Mouse (Mus musculus): Measurements from ENCODE around the gene Srsf3.
A peak's percentile ranks its signal among the peaks of the same experiment; 100 is the strongest.
"Not testable (repeated sequence)": the region's sequence is repeated elsewhere in the genome, so short reads cannot be mapped to it uniquely, and the experiment has no call there.

Srsf3 gene

DNA sequence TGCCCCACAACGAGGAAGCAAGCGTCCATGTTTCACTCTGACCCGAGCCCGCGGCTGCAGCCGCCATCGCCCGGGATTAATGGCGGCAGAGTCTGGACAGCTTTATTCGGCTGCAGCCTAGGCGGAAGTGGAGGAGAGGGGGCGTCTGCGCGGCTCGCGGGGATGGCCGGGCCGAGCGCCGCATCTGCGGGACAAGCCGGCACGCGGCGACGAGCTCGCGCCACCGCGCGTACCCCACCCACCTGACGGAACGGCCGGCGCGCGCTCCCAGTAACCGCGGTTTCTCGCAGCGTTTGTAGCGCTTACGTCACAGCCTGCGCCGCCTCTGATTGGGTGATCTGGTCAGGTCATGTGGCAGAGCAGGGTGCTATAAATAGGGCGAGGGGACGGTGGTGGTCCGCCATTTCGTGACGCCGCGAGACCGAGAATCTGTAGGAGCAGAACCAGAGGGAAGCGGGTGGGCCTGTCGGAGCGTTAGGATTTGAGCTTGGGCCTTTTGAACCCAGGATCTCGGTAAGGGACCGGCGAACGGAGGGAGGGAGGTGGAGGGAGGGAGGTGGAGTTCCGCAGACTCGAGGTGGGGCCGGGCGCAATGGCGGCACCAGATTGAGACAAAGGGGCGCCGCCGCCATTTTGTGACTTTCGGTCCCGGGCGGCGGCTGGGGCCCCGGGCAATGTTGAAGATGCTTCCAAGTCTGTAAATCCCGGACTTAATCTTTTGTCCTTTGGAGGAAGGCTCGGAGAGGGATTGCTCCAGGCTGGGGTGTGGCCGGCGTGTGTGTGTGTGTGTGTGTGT is at the start of gene Srsf3:
TSS of gene Srsf3 (plus strand) at position 355 of the 796 bp plus-strand sequence.
- DNase-seq (ENCODE audit: low spot score in 2 of 2): peak; percentile 94 to 99

DNA sequence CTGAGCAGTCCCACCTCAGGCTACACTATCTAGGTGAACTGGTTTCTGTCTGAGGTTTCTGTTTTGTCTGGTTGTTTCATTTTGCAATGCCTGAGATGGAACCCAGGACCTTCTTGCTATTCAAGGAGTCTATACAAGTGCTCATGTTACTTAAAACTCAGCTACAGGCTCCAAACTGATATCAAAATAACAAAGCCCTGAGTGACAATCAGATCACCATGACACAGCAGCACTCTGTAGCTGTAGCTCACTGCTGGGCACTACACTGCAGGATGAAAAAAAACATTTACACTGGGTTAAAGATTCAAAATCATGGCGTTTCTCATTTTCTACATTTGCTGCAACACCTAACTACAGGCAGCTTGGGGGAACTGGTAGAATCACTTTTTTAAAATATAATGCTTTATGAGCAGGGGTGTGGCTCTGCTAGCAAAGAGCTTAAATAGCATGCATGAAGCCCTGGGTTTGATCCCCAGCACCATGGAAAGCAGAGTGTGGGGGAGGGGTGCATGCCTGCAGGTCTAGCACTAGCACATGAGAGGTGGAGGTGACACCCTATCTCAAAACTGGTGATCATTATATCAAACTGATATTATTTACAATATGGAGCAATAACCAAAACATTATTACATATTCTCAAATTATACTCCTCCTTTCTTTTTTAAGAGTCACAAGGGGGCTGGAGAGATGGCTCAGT is 47.6 kb upstream of the Srsf3 start:
- no peak for DNase-seq (ENCODE audit: low spot score in 2 of 2)

DNA sequence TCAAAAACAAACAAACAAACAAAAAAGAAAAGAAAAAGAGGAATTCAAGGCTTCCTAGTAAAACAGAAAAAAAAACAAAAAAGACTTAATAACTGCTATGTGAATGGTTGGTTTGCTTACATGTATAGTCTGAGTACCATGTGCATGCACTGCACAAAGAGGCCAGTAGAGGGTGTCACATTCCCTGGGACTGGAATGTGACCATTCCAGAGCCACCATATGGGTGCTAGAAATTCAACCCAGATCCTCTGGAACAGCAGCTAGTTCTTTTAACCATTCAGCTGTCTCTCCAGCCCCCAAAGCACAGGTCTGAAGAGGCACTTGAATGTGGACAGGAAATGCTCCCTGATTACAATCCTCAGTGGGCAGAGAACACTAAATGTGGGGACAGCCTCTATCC is 45.6 kb upstream of the Srsf3 start:
- DNase-seq (ENCODE audit: low spot score in 2 of 2): no peak

DNA sequence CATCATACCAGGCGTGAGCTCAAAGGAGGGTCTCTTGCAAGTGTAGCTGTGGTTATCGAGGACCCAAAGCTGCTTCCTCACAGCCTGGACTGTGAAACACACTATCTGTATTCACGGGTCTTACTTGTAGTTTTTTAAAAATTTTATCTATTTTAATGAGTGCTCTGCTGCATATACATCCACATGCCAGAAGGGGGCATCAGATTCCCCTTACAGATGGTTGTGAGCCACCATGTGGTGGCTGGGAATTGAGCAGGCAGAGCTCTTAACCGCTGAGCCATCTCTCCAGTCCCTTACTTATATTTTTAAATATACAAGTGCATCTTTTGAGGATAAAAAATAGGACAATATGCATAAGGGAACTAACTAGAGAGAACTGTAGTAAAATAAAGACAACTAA is 44.7 kb upstream of the Srsf3 start:
- DNase-seq (ENCODE audit: low spot score in 2 of 2): no peak

DNA sequence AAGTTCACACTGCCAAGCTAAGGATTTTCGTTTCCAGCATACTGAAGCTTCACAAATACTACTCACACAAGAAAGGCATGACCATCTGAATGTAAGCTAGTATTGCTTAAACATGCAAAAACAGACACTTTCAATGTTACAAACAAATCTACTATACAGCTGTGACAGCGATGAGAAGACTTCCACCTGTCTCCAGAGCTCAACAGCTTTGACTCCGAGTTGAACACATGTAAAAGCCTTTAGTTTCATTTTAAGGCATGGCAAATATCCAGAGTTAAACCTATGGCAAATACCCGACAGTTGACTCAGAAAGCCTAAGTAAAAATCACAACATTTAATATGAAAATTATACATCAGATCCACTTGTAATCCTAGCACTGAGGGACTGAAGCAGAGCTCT is 44.1 kb upstream of the Srsf3 start:
- DNase-seq (ENCODE audit: low spot score in 2 of 2): no peak

DNA sequence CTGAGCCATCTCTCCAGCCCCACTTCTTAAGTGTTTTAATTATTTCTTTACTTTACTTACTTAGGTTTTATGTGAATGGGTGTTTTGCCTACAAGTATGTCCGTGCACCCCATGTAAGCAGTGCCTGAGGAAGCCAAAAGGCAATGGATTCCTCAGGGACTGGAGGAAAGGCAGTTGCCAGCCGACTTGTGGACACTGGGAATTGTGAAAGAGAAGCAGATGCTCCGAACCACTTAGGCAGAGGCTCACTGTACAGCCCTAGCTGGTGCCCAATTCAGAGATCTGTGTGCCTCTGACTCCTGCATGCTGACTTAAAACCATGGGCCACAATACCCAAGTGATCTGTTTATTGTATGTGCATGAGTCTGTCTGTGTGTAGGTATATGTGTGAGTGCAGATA is 43.4 kb upstream of the Srsf3 start:
- DNase-seq (ENCODE audit: low spot score in 2 of 2): no peak

DNA sequence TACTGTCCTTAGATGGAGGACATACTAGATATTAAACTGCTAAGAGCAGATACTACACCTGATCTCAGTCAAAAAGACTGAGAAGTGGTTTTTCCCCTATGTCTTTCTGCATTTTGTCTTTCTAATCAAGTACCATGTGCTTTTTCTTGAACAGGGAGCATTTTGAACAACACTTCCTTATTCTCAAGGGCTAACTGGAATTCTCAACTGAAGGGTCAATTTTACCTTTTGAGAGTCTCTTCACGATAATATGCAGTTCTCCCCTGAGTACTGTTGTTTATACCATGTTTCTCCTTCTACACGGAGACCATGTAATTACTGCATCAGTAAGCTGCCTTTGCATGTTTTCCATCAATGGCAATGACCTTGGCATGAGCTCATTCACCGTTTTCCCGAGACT is 42.4 kb upstream of the Srsf3 start:
- DNase-seq (ENCODE audit: low spot score in 2 of 2): no peak

DNA sequence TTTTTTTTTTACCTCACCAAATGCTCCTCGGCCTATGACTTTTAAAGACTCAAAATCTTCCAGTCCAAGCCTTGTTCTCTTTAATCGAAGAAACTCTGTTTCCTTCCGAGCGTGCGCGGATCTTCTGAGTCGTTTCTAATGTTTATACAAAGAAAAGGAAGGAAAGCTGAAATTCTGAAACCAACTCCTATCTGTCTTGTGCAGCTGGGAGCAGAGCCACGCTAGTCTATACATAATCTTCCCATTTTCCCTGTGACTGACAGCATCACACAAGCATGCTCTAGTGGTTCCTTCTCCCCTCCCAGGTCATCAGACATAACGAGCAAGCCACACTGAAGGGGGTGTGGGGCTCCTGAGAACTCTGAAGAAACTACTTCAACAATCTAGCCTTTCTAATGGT is 41.1 kb upstream of the Srsf3 start:
- no peak for DNase-seq (ENCODE audit: low spot score in 2 of 2)

DNA sequence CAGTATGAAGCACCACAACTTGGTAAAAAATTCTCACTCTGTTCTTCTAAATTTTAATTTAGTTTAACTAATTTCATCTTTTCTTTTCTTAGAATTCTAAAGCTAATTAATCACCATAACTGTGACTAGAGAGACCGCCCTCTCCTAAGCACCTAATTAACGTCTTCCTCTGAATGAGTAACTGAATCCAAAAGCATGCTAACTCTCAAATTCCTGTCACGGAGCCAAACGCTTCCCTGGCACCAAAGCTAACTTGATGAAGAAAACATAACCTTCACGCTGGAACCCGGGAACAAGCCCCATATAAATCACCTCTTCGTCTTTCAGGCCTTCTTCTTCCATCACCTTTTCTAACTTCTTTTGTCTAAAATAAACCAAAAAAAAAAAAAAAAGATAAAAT is 40.3 kb upstream of the Srsf3 start:
- DNase-seq (ENCODE audit: low spot score in 2 of 2): peak in 1 of 2 experiments; percentile 42

DNA sequence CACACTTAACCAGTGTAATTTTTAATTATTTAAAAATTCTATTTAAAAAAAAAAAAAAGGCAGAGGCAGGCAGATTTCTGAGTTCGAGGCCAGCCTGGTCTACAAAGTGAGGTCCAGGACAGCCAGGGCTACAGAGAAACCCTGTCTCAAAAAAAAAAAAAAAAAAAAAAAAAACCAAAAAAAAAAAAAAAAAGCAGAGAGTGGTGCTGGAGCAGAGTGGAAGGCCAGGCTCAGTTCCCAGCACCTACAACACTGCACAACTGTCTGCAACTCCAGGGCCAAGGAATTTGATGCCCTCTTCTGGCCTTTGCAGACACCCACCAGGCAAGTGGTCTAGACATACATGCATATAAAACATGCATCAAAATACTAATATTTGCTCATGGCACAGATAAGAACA is 39.4 kb upstream of the Srsf3 start:
- not testable (repeated sequence) for DNase-seq (ENCODE audit: low spot score in 2 of 2)

DNA sequence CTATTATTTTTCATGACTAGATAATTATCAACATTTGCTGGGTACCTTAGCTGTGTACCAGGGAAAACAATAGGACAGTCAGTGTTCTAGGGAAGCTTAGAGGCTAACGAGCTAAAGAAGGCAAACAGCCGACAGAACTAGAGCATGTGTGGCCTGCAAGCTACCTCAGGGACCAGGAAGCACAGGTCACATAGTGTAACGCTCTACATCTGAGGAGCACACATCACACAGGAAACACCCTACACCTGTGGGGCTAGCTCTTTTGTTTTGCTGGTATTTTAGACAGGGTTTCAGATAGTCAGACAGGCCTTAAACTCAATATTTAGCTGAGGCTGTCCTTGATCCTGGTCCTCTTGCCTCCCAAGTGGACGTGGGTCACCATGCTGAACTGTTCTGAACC is 37.8 kb upstream of the Srsf3 start:
- DNase-seq (ENCODE audit: low spot score in 2 of 2): no peak

DNA sequence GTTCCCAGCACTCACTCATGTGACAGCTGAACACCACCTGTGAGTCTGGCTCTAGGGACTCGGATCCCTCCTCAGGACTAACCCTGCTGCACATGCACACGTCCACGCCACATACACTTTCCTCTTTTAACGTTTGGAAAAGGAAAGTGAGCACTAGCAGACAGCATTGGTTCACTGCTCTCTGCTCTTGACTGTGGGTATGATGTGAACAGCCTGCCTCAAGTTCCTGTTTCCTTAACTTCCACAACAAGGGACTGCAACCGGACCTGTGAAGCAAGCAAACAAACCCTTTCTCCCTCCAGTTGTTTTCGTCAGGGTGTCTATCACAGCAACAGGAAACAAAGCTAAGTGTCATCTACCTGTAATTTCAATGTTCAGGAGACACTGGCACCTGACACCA is 32.0 kb upstream of the Srsf3 start:
- no peak for DNase-seq (ENCODE audit: low spot score in 2 of 2)

DNA sequence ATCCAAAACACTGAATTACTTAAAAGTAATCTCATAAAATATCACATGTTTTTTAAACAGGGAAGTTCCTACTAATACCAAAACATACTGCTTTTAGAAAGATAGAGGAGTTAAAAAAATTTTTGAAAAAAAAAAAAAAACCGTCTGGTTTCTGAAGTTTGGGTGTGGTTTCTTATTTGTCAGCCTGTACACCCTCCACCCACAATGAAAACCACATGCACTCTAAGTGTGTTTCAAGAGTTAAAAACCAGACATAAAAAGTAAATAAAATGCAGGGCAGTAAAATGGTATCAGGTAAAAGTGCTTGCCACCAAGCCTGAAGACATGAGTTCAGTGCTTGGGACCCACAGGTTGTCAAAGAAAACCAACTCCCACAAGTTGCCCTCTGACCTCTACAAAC is 28.7 kb upstream of the Srsf3 start:
- DNase-seq (ENCODE audit: low spot score in 2 of 2): no peak

DNA sequence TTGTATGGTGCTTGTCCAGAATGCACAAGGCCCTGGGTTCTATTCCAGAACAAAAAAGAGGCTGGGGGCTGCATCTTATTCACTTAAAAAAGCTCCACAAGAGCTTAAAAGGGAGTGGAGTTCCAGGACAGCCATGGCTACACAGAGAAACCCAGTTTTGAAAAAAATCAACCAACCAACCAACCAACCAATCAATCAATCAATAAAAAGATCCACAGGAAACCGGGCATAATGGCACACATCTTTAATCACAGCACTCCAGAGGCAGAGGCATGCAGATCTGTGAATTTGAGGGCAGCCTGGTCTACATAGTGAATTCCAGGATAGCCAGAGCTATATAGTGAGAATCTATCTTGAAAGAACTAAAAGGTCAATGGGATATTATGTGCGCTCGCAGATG is 27.4 kb upstream of the Srsf3 start:
- no peak for DNase-seq (ENCODE audit: low spot score in 2 of 2)

DNA sequence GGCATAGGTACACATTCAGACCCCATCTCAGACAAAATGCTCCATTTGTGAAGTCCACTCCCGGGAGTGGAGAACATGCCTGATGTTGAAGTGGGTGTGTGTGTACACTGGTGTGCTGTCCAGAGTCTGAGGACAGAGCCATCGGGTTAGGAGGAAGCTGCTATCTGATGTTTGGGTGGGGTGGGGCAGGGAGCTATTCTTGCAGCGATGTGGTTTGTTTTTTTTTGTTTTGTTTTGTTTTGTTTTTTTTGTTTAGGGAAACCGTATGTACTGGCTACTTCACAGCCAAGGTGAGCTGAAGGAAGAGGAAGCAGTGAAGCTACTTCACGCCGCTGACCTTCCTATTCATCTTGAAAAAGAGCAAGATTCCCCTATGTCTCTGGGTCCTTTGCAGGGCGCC is 25.6 kb upstream of the Srsf3 start:
- no peak for DNase-seq (ENCODE audit: low spot score in 2 of 2)

DNA sequence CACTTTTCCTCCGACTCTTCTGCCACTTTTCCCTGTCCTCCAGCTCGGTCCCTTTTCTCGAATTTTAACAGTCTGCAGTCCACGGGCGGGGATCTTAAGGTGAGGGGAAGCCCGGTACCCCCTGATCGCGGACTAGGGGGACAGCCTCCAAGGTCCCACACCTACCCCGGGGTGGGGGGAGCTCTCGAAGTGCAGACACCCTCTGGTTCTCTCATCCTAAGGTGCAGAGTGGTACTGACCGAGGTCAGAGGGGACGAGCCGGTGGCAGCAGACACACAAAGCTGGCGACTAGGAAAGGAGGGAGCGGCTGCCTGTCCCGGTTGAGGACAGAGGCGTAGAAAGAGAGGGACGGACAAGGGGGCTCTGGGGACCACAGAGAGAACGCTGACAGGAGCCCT is 25.2 kb upstream of the Srsf3 start:
- DNase-seq (ENCODE audit: low spot score in 2 of 2): no peak

DNA sequence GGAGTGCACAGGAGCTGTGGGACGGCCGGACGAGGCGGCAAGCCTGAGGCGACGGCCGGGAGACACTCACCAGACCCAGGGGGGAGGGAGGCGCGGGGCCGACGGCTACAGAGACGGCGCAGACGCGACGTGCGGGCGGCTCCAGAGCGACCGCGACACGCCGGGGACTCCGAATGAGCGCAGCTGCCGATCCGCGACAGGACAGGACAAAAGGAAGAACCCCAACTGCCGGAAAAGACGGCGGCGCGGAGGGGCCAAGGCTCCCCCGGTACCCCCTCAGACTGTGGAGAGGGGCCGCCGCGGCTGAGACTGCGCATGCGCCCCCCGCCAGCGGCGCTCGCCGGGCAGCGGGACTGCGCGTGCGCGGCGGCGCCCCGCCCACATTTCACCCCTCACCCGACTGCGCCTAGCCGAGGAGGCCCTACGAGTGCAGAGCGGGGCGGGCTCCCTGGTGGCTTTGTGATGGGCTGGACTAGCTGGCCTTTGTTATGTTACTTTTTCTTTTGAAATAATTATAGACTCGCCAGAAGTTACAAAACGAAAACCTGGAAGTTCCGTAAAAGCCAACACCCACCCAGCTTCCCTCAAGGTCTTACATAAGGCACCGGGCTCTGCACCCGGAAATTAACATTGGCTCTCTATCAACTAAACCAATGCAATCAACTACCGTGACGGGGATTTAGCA is 24.6 kb upstream of the Srsf3 start, which contains the start of gene Stk38:
TSS of gene Stk38 (minus strand) at position 355 of the 685 bp plus-strand sequence.
- DNase-seq (ENCODE audit: low spot score in 2 of 2): peak; percentile 78 to 90

DNA sequence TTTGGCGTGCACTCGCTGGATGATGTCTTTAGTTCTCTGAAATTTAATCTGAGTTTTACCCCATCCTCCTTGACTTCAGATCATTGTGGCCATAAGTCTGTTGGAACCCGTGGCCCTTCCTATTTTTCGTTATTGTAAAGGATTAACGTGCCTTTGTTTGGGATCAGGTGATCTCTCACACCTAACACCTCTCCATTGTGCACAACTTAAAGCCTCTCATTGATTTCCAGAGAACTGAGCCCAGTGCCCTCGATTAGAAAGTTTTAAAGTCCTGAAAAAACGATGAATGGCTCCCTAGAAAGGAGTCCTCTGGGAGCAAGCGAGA is 24.1 kb upstream of the Srsf3 start:
- no peak for DNase-seq (ENCODE audit: low spot score in 2 of 2)

DNA sequence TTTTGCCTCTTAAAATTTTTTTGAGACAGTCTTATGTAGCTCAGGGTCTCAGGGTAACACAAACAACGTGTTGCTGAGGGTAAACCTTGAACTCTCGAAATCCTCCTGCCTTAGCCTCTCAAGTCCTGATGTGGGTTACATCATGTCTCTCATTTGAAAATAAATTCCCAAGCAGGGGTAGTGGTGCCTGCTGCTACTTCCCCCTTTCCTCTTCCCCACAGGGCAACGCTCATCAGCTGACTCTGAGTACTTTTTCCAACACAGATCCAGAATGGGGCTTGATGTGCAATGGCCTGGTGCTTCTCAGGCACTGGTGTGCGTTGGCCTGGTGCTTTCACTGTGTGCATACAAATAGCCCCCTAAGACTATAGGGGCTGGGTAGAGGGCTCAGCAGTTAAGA is 23.2 kb upstream of the Srsf3 start:
- DNase-seq (ENCODE audit: low spot score in 2 of 2): no peak

DNA sequence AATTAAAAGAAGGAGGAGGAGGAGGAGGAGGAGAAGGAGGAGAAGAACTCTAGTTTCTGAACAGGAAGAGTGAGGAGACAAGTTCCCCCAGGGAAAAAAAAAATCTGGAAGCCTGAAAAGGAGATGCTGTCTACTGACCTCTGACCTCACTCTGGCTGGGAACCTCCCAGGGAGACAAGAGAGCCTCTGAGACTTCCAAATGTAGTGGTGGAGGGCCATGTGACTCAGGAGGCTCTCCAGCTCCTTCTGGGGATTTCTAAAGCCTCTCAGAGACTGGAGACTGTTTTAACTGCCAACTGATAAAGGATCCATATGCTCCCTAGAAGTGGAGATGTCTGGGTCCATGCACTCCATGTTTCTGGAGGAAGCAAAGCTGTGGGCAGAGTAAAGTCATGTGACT is 18.2 kb upstream of the Srsf3 start:
- no peak for DNase-seq (ENCODE audit: low spot score in 2 of 2)

DNA sequence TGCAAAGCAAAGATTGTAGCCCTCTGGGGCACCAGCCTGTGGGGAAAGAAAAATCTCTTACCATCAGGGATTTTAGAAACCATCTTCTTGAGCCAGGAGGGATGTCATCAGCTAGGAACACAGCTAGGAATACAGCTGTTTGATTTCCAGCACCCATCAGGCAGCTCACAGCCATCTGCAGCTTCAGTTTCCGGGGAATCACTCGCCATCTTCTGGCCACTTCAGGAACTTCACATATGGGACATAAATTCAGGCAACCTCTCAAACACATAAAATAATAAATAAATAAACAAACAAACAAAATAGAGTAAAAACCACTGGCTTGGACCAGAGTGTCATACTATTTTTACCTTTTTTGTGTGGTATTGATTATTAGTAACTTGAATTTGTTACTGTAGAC is 16.8 kb upstream of the Srsf3 start:
- no peak for DNase-seq (ENCODE audit: low spot score in 2 of 2)

DNA sequence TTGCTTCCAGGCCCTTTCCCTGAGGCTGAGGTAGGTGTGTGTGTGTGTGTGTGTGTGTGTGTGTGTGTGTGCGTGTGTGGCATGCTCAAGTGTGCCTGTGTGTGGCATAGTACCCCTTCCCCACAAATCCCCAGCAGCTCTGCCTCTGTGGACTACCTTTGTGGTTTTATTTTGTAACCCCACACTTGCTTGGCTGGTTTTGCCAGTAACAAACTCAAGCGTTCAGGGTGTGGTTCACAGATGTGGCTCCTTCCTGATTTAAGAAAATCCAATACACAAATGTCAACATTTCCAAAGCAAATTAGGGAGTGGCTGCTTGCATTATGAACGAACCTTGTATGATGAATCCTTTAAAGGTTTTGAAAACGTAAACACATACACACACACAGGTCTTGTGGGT is 15.7 kb upstream of the Srsf3 start:
- DNase-seq (ENCODE audit: low spot score in 2 of 2): no peak

Measured in left cerebral cortex, adult 9 months (tissue).